Mouse (Mus musculus): ENCODE results near the gene Git1.

GRCm38 (mm10) chr11:77472775-77473174 is 20.6 kb upstream of the Git1 start:
- no peak for TF ChIP-seq CTCF (IDR thresholded peaks at IDR 0.05)
- no peak for TF ChIP-seq EP300 (IDR thresholded peaks at IDR 0.05)

Measured in lung, postnatal 0 days (tissue).